Mouse (Mus musculus) cerebellum, adult 9-10 months (tissue): Measurements from ENCODE around the gene Gm44579.

ENCODE experiments used
- DNase-seq: peaks from one replicate; pipeline ENCODE4 v3.0.0; 2022

Gm44579 gene

GRCm38 (mm10) chr15:98167645-98168621, 52.8 kb downstream of the Gm44579 start:
- peak; percentile 94 for DNase-seq

- DNase-seq, result peak; percentile 54
Measured at GRCm38 (mm10) chr15:98166963-98167644, 53.7 kb downstream of the Gm44579 start, which contains the start of gene Ccdc184. Ccdc184 (plus strand) TSS chr15:98167158.

GRCm38 (mm10) chr15:98165525-98165924, 55.3 kb downstream of the Gm44579 start, which contains the start of gene Asb8:
Asb8 (minus strand) TSS chr15:98165625.
- no peak for DNase-seq

- DNase-seq, result no peak
Measured at GRCm38 (mm10) chr15:98162561-98162960, 58.2 kb downstream of the Gm44579 start.

GRCm38 (mm10) chr15:98161026-98161805, 59.6 kb downstream of the Gm44579 start:
- no peak for DNase-seq

GRCm38 (mm10) chr15:98157253-98157652, 63.5 kb downstream of the Gm44579 start:
- no peak for DNase-seq

GRCm38 (mm10) chr15:98155944-98156343, 64.8 kb downstream of the Gm44579 start:
- DNase-seq, result no peak

- DNase-seq, result no peak
Measured at GRCm38 (mm10) chr15:98155272-98155671, 65.5 kb downstream of the Gm44579 start.

GRCm38 (mm10) chr15:98154631-98155030, 66.1 kb downstream of the Gm44579 start:
- no peak for DNase-seq

- no peak for DNase-seq
Measured at GRCm38 (mm10) chr15:98154146-98154545, 66.6 kb downstream of the Gm44579 start.

GRCm38 (mm10) chr15:98153625-98154024, 67.2 kb downstream of the Gm44579 start:
- peak; percentile 75 for DNase-seq

GRCm38 (mm10) chr15:98152916-98153315, 67.9 kb downstream of the Gm44579 start:
- no peak for DNase-seq

- DNase-seq, result no peak
Measured at GRCm38 (mm10) chr15:98149166-98149602, 71.6 kb downstream of the Gm44579 start.

- DNase-seq, result peak; percentile 83
Measured at GRCm38 (mm10) chr15:98148356-98148755, 72.4 kb downstream of the Gm44579 start.

GRCm38 (mm10) chr15:98145559-98146181, 75.1 kb downstream of the Gm44579 start:
- DNase-seq, result peak; percentile 91

GRCm38 (mm10) chr15:98144861-98145507, 75.8 kb downstream of the Gm44579 start:
- DNase-seq, result no peak

GRCm38 (mm10) chr15:98142515-98142914, 78.3 kb downstream of the Gm44579 start:
- no peak for DNase-seq

- DNase-seq, result no peak
Measured at GRCm38 (mm10) chr15:98140809-98141208, 80.0 kb downstream of the Gm44579 start.

GRCm38 (mm10) chr15:98139763-98140162, 81.0 kb downstream of the Gm44579 start:
- DNase-seq, result no peak

GRCm38 (mm10) chr15:98136871-98137270, 83.9 kb downstream of the Gm44579 start:
- no peak for DNase-seq
